Mouse (Mus musculus) yolk sac, embryonic 10.5 days (tissue): Measurements from ENCODE around the gene Tmc5.
A peak's percentile ranks its signal among the peaks of the same experiment; 100 is the strongest.

Source experiments
- DNase-seq: peaks from one replicate; pipeline ENCODE4 v3.0.0-alpha.2; 2017; ENCODE audit warnings: low spot score

Tmc5 gene

GRCm38 (mm10) chr7:118611185-118611749 lies 14.2 kb downstream of the Tmc5 start:
- DNase-seq = no peak

- DNase-seq = no peak
Observed at GRCm38 (mm10) chr7:118611933-118612332, 14.8 kb downstream of the Tmc5 start.

- no peak for DNase-seq
Observed at GRCm38 (mm10) chr7:118614076-118614475, 17.0 kb downstream of the Tmc5 start.

GRCm38 (mm10) chr7:118618104-118618503 lies 21.0 kb downstream of the Tmc5 start:
- no peak for DNase-seq

- DNase-seq = no peak
Observed at GRCm38 (mm10) chr7:118620243-118620906, 23.3 kb downstream of the Tmc5 start.

- DNase-seq = no peak
Observed at GRCm38 (mm10) chr7:118621094-118621493, 24.0 kb downstream of the Tmc5 start.

- DNase-seq = peak; percentile 32
Observed at GRCm38 (mm10) chr7:118627550-118628298, 30.6 kb downstream of the Tmc5 start.

GRCm38 (mm10) chr7:118633094-118633493 lies 36.0 kb downstream of the Tmc5 start:
- no peak for DNase-seq

- DNase-seq = no peak
Observed at GRCm38 (mm10) chr7:118633951-118634350, 36.9 kb downstream of the Tmc5 start.

GRCm38 (mm10) chr7:118637466-118637865 lies 40.4 kb downstream of the Tmc5 start:
- no peak for DNase-seq

- DNase-seq = no peak
Observed at GRCm38 (mm10) chr7:118646237-118646636, 49.1 kb downstream of the Tmc5 start.

GRCm38 (mm10) chr7:118649328-118649727 lies 52.2 kb downstream of the Tmc5 start:
- no peak for DNase-seq

- DNase-seq = no peak
Observed at GRCm38 (mm10) chr7:118650119-118650518, 53.0 kb downstream of the Tmc5 start.

GRCm38 (mm10) chr7:118650891-118651290 lies 53.8 kb downstream of the Tmc5 start:
- no peak for DNase-seq

- no peak for DNase-seq
Observed at GRCm38 (mm10) chr7:118652572-118653295, 55.6 kb downstream of the Tmc5 start.

GRCm38 (mm10) chr7:118656730-118657129 lies 59.6 kb downstream of the Tmc5 start:
- no peak for DNase-seq

- DNase-seq = no peak
Observed at GRCm38 (mm10) chr7:118667773-118668172, 70.7 kb downstream of the Tmc5 start.

- no peak for DNase-seq
Observed at GRCm38 (mm10) chr7:118670142-118670541, 73.0 kb downstream of the Tmc5 start.

GRCm38 (mm10) chr7:118676826-118677225 lies 79.7 kb downstream of the Tmc5 start:
- no peak for DNase-seq

GRCm38 (mm10) chr7:118688199-118688598 lies 91.1 kb downstream of the Tmc5 start:
- DNase-seq = peak; percentile 43

- DNase-seq = no peak
Observed at GRCm38 (mm10) chr7:118689088-118689487, 92.0 kb downstream of the Tmc5 start.

- no peak for DNase-seq
Observed at GRCm38 (mm10) chr7:118691287-118691686, 94.2 kb downstream of the Tmc5 start.

- no peak for DNase-seq
Observed at GRCm38 (mm10) chr7:118696146-118696545, 99.0 kb downstream of the Tmc5 start.
